Mouse (Mus musculus): Measurements from ENCODE around the gene Kctd21. TPM values are rescaled to one million over a fixed set of nuclear protein-coding genes. Genes with fewer than 3 reads are reported as not detected.

Gene Kctd21
- polyA plus RNA-seq, 1 experiment from 2014 or later, result 3.6 TPM

GRCm38 (mm10) chr7:97356253-97356652 lies 24.1 kb downstream of the Kctd21 start:
- H3K4me2 ChIP-seq, result no peak overlapping the region
- H3K9ac ChIP-seq (ENCODE audit: low read depth, low read length), result no peak overlapping the region
- no peak for ATAC-seq (replicated peaks; ENCODE audit: insufficient number of reproducible peaks, low FRiP score, low TSS enrichment)
- H3K27ac ChIP-seq (ENCODE audit: low read depth, low read length), result no peak overlapping the region
- H3K36me3 ChIP-seq (ENCODE audit: control insufficient read depth, insufficient read depth, low read length), result no peaks in the 10 kb centered on the region
- no peak overlapping the region for H3K4me3 ChIP-seq (ENCODE audit: low read depth, low read length)
- no peaks in the 10 kb centered on the region for H3K27me3 ChIP-seq (ENCODE audit: control insufficient read depth, insufficient read depth, low read length)
- WGBS (ENCODE audit: insufficient replicate concordance), result 72% methylated on average over 5 of the region's 5 CpGs
- H3K4me1 ChIP-seq (ENCODE audit: control insufficient read depth, insufficient read depth, low read length), result peaks cover 8% of the 10 kb centered on the region; the same call in 1 of the 2 replicates
- H3K9me3 ChIP-seq (replicated peaks; ENCODE audit: control insufficient read depth, low read length), result no peaks in the 10 kb centered on the region

GRCm38 (mm10) chr7:97356875-97357276 lies 24.7 kb downstream of the Kctd21 start:
- ATAC-seq (replicated peaks; ENCODE audit: insufficient number of reproducible peaks, low FRiP score, low TSS enrichment), result no peak
- H3K9me3 ChIP-seq (replicated peaks; ENCODE audit: control insufficient read depth, low read length), result no peaks in the 10 kb centered on the region
- H3K36me3 ChIP-seq (ENCODE audit: control insufficient read depth, insufficient read depth, low read length), result no peaks in the 10 kb centered on the region
- no peaks in the 10 kb centered on the region for H3K27me3 ChIP-seq (ENCODE audit: control insufficient read depth, insufficient read depth, low read length)
- H3K4me3 ChIP-seq (ENCODE audit: low read depth, low read length), result no peak overlapping the region
- 76% methylated on average over 5 of the region's 5 CpGs for WGBS (ENCODE audit: insufficient replicate concordance)
- no peak overlapping the region for H3K9ac ChIP-seq (ENCODE audit: low read depth, low read length)
- no peak overlapping the region for H3K27ac ChIP-seq (ENCODE audit: low read depth, low read length)
- peaks cover 8% of the 10 kb centered on the region; the same call in 1 of the 2 replicates for H3K4me1 ChIP-seq (ENCODE audit: control insufficient read depth, insufficient read depth, low read length)
- no peak overlapping the region for H3K4me2 ChIP-seq

GRCm38 (mm10) chr7:97357840-97358239 lies 25.7 kb downstream of the Kctd21 start:
- no peak for ATAC-seq (replicated peaks; ENCODE audit: insufficient number of reproducible peaks, low FRiP score, low TSS enrichment)
- H3K4me1 ChIP-seq (ENCODE audit: control insufficient read depth, insufficient read depth, low read length), result peaks cover 8% of the 10 kb centered on the region; the same call in 1 of the 2 replicates
- 72% methylated on average over 3 of the region's 3 CpGs for WGBS (ENCODE audit: insufficient replicate concordance)

GRCm38 (mm10) chr7:97358347-97358746 lies 26.2 kb downstream of the Kctd21 start:
- ATAC-seq (replicated peaks; ENCODE audit: insufficient number of reproducible peaks, low FRiP score, low TSS enrichment), result no peak
- H3K9ac ChIP-seq (ENCODE audit: low read depth, low read length), result no peak overlapping the region
- H3K27me3 ChIP-seq (ENCODE audit: control insufficient read depth, insufficient read depth, low read length), result no peaks in the 10 kb centered on the region
- 81% methylated on average over 4 of the region's 4 CpGs for WGBS (ENCODE audit: insufficient replicate concordance)
- no peak overlapping the region for H3K4me2 ChIP-seq
- no peaks in the 10 kb centered on the region for H3K9me3 ChIP-seq (replicated peaks; ENCODE audit: control insufficient read depth, low read length)
- H3K27ac ChIP-seq (ENCODE audit: low read depth, low read length), result no peak overlapping the region
- no peak overlapping the region for H3K4me3 ChIP-seq (ENCODE audit: low read depth, low read length)
- H3K4me1 ChIP-seq (ENCODE audit: control insufficient read depth, insufficient read depth, low read length), result peaks cover 8% of the 10 kb centered on the region; the same call in 1 of the 2 replicates
- H3K36me3 ChIP-seq (ENCODE audit: control insufficient read depth, insufficient read depth, low read length), result no peaks in the 10 kb centered on the region

More at GRCm38 (mm10) chr7:97357840-97358239, 25.7 kb downstream of the Kctd21 start:
- Histone ChIP-seq H3K27ac (ENCODE audit: low read depth, low read length) (no peak overlapping the region), H3K9me3 (replicated peaks; ENCODE audit: control insufficient read depth, low read length) (no peaks in the 10 kb centered on the region), H3K4me2 (no peak overlapping the region), H3K36me3 (ENCODE audit: control insufficient read depth, insufficient read depth, low read length) (no peaks in the 10 kb centered on the region), H3K9ac (ENCODE audit: low read depth, low read length) (no peak overlapping the region), H3K27me3 (ENCODE audit: control insufficient read depth, insufficient read depth, low read length) (no peaks in the 10 kb centered on the region), H3K4me3 (ENCODE audit: low read depth, low read length) (no peak overlapping the region)

GRCm38 (mm10) chr7:97360166-97360565 lies 28.0 kb downstream of the Kctd21 start:
- H3K4me1 ChIP-seq (ENCODE audit: control insufficient read depth, insufficient read depth, low read length), result peaks cover 5% of the 10 kb centered on the region; the same call in 1 of the 2 replicates
- H3K4me3 ChIP-seq (ENCODE audit: low read depth, low read length), result no peak overlapping the region
- no peaks in the 10 kb centered on the region for H3K27me3 ChIP-seq (ENCODE audit: control insufficient read depth, insufficient read depth, low read length)
- no peak for ATAC-seq (replicated peaks; ENCODE audit: insufficient number of reproducible peaks, low FRiP score, low TSS enrichment)
- no peak overlapping the region for H3K27ac ChIP-seq (ENCODE audit: low read depth, low read length)
- no peaks in the 10 kb centered on the region for H3K36me3 ChIP-seq (ENCODE audit: control insufficient read depth, insufficient read depth, low read length)
- 64% methylated on average over 5 of the region's 5 CpGs for WGBS (ENCODE audit: insufficient replicate concordance)
- H3K9me3 ChIP-seq (replicated peaks; ENCODE audit: control insufficient read depth, low read length), result no peaks in the 10 kb centered on the region
- no peak overlapping the region for H3K9ac ChIP-seq (ENCODE audit: low read depth, low read length)
- no peak overlapping the region for H3K4me2 ChIP-seq

GRCm38 (mm10) chr7:97360955-97361354 lies 28.8 kb downstream of the Kctd21 start:
- Histone ChIP-seq H3K27me3 (ENCODE audit: control insufficient read depth, insufficient read depth, low read length) (no peaks in the 10 kb centered on the region), H3K36me3 (ENCODE audit: control insufficient read depth, insufficient read depth, low read length) (no peaks in the 10 kb centered on the region), H3K4me2 (no peak overlapping the region), H3K27ac (ENCODE audit: low read depth, low read length) (no peak overlapping the region), H3K4me1 (ENCODE audit: control insufficient read depth, insufficient read depth, low read length) (no peaks in the 10 kb centered on the region), H3K9me3 (replicated peaks; ENCODE audit: control insufficient read depth, low read length) (no peaks in the 10 kb centered on the region), H3K4me3 (ENCODE audit: low read depth, low read length) (no peak overlapping the region), H3K9ac (ENCODE audit: low read depth, low read length) (no peak overlapping the region)
- no peak for ATAC-seq (replicated peaks; ENCODE audit: insufficient number of reproducible peaks, low FRiP score, low TSS enrichment)
- WGBS (ENCODE audit: insufficient replicate concordance), result 52% methylated on average over 3 of the region's 3 CpGs

- Histone ChIP-seq H3K27me3 (ENCODE audit: control insufficient read depth, insufficient read depth, low read length) (no peaks in the 10 kb centered on the region), H3K9me3 (replicated peaks; ENCODE audit: control insufficient read depth, low read length) (no peaks in the 10 kb centered on the region), H3K4me3 (ENCODE audit: low read depth, low read length) (no peak overlapping the region), H3K36me3 (ENCODE audit: control insufficient read depth, insufficient read depth, low read length) (no peaks in the 10 kb centered on the region), H3K9ac (ENCODE audit: low read depth, low read length) (no peak overlapping the region), H3K27ac (ENCODE audit: low read depth, low read length) (no peak overlapping the region), H3K4me2 (no peak overlapping the region), H3K4me1 (ENCODE audit: control insufficient read depth, insufficient read depth, low read length) (no peaks in the 10 kb centered on the region)
- no peak for ATAC-seq (replicated peaks; ENCODE audit: insufficient number of reproducible peaks, low FRiP score, low TSS enrichment)
- 26% methylated on average over 4 of the region's 4 CpGs for whole genome bisulfite sequencing (ENCODE audit: insufficient replicate concordance)
Measured at GRCm38 (mm10) chr7:97361467-97361866, 29.3 kb downstream of the Kctd21 start.

- WGBS (ENCODE audit: insufficient replicate concordance), result 80% methylated on average over 1 of the region's 1 CpGs
- Histone ChIP-seq H3K27ac (ENCODE audit: low read depth, low read length) (no peak overlapping the region), H3K9me3 (replicated peaks; ENCODE audit: control insufficient read depth, low read length) (no peaks in the 10 kb centered on the region), H3K9ac (ENCODE audit: low read depth, low read length) (no peak overlapping the region), H3K4me3 (ENCODE audit: low read depth, low read length) (no peak overlapping the region), H3K27me3 (ENCODE audit: control insufficient read depth, insufficient read depth, low read length) (no peaks in the 10 kb centered on the region), H3K4me1 (ENCODE audit: control insufficient read depth, insufficient read depth, low read length) (peaks cover 2% of the 10 kb centered on the region), H3K36me3 (ENCODE audit: control insufficient read depth, insufficient read depth, low read length) (no peaks in the 10 kb centered on the region), H3K4me2 (no peak overlapping the region)
- no peak for ATAC-seq (replicated peaks; ENCODE audit: insufficient number of reproducible peaks, low FRiP score, low TSS enrichment)
Measured at GRCm38 (mm10) chr7:97365887-97366286, 33.8 kb downstream of the Kctd21 start.

GRCm38 (mm10) chr7:97375101-97375500 lies 43.0 kb downstream of the Kctd21 start:
- 88% methylated on average over 9 of the region's 9 CpGs for WGBS (ENCODE audit: insufficient replicate concordance)
- Histone ChIP-seq H3K4me2 (no peak overlapping the region), H3K27me3 (ENCODE audit: control insufficient read depth, insufficient read depth, low read length) (no peaks in the 10 kb centered on the region), H3K4me3 (ENCODE audit: low read depth, low read length) (no peak overlapping the region), H3K27ac (ENCODE audit: low read depth, low read length) (no peak overlapping the region), H3K9me3 (replicated peaks; ENCODE audit: control insufficient read depth, low read length) (no peaks in the 10 kb centered on the region), H3K9ac (ENCODE audit: low read depth, low read length) (no peak overlapping the region), H3K36me3 (ENCODE audit: control insufficient read depth, insufficient read depth, low read length) (peaks cover 17% of the 10 kb centered on the region), H3K4me1 (ENCODE audit: control insufficient read depth, insufficient read depth, low read length) (peaks cover 8% of the 10 kb centered on the region)
- no peak for ATAC-seq (replicated peaks; ENCODE audit: insufficient number of reproducible peaks, low FRiP score, low TSS enrichment)
